Mouse (Mus musculus): ENCODE results near the gene Zfp990. TPM values are rescaled to one million over a fixed set of nuclear protein-coding genes. Genes with fewer than 3 reads are reported as not detected.
"Not testable (repeated sequence)": the region's sequence is repeated elsewhere in the genome, so short reads cannot be mapped to it uniquely, and the experiment has no call there.

Gene Zfp990
- polyA plus RNA-seq, 1 experiment from 2014 or later = 0.18 TPM

DNA sequence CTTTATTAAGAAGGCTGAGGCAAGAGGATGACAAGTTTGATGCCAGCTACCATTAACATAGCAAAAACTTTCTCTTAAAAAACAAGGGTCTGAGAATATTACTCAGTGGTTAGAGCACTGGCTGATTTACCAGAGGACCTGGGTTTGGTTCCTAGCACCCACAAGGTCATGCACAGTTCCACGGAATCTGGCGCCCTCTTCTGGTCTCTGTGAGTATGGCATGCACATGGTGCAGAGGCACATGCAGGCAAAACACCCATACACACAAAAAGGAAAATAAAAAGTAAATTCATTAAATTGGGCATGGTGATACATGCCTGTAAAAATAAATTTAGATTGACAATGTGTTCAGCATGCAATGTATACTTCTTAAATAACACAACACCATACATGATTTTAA lies 34.5 kb downstream of the Zfp990 start:
- not testable (repeated sequence) for ATAC-seq (ENCODE audit: insufficient number of reproducible peaks, insufficient read depth, low FRiP score, low TSS enrichment, low read depth); H3K4me3 ChIP-seq (replicated peaks); H3K27me3 ChIP-seq; H3K27ac ChIP-seq; H3K9ac ChIP-seq (replicated peaks); H3K4me1 ChIP-seq (replicated peaks); H3K4me2 ChIP-seq; H3K36me3 ChIP-seq
- 29% methylated on average over 2 of the region's 2 CpGs for WGBS
- peaks cover 54% of the 10 kb centered on the region for H3K9me3 ChIP-seq

DNA sequence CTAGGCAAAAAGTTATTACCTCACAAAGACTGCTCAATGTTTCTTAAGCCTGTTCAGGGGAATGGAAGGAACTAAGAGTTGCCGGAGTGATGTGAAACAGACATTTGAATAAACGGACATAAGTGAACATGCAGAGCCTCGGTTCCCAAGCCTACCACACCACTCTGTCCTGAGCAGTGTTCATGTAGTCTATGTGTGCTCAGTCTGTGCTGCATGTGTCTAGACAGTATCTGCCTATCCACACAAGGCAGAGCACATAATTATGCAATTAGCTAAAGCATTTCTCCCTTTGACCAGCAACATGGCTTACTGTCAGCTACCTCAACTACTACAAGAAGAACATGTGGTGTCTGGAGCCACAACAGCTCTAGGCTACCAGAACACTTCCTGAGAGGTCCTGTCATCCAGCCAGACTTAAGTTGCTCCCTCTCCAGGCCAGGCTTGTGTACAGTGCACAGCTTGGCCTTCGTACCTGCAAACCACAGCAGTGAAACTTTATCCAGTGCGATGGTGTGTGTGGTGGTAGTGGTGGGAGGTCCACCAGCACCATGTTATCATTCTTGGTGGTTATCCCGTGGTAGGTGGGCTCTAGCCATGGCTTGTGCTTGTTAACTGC lies 35.3 kb downstream of the Zfp990 start:
- not testable (repeated sequence) for H3K9ac ChIP-seq (replicated peaks); H3K36me3 ChIP-seq; H3K4me1 ChIP-seq (replicated peaks); H3K4me3 ChIP-seq (replicated peaks); H3K4me2 ChIP-seq; H3K27me3 ChIP-seq; H3K27ac ChIP-seq; ATAC-seq (ENCODE audit: insufficient number of reproducible peaks, insufficient read depth, low FRiP score, low TSS enrichment, low read depth)
- H3K9me3 ChIP-seq = peaks cover 48% of the 10 kb centered on the region
- WGBS = 73% methylated on average over 6 of the region's 6 CpGs

DNA sequence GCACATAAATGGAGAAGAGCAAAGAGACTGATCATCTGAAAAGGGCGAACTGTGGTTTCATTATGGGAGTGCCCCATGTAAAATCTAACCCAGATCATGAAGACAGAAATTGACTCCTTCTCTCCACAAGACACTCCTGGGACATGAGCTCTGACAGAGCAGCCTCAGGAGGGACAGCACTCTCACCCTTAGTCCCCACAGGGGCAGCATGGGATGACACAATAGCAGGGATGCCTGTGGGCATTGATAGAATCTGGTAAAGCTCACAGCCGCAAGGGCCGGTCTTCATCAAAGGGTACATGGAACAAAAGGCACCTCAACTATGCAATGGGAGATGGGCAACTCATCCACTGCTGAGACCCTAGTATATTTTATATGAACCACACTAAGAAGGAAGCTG lies 35.9 kb downstream of the Zfp990 start:
- not testable (repeated sequence) for H3K4me2 ChIP-seq; H3K9ac ChIP-seq (replicated peaks); H3K4me3 ChIP-seq (replicated peaks); ATAC-seq (ENCODE audit: insufficient number of reproducible peaks, insufficient read depth, low FRiP score, low TSS enrichment, low read depth); H3K27ac ChIP-seq; H3K27me3 ChIP-seq; H3K36me3 ChIP-seq; H3K4me1 ChIP-seq (replicated peaks)
- WGBS = 97% methylated on average over 3 of the region's 3 CpGs
- H3K9me3 ChIP-seq = peaks cover 42% of the 10 kb centered on the region

DNA sequence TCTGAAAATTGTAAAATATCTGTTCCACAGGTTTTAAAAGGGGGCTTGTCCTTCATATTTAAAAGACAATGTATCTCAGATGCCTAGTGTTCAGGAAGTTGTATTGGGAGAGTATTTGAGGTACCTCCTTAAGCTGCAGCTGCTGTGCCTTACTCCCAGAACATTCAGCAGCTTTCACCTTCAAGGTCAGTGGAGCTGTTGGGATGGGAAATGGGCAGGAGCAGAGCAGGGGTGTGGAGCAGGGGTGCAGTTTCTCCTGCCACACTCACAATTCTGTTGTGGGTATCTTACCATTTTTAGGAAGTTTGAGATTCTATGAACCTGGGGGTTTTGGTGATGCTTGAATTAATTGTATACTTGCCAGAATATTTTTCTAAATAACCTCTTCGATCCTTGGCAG lies 46.1 kb downstream of the Zfp990 start:
- Histone ChIP-seq H3K9me3 (peaks cover 22% of the 10 kb centered on the region), H3K9ac (replicated peaks) (no peak overlapping the region), H3K27me3 (no peaks in the 10 kb centered on the region), H3K36me3 (no peaks in the 10 kb centered on the region), H3K4me2 (no peak overlapping the region), H3K4me1 (replicated peaks) (no peaks in the 10 kb centered on the region), H3K4me3 (replicated peaks) (no peak overlapping the region), H3K27ac (no peak overlapping the region)
- 75% methylated on average over 1 of the region's 1 CpGs for WGBS
- no peak for ATAC-seq (ENCODE audit: insufficient number of reproducible peaks, insufficient read depth, low FRiP score, low TSS enrichment, low read depth)

DNA sequence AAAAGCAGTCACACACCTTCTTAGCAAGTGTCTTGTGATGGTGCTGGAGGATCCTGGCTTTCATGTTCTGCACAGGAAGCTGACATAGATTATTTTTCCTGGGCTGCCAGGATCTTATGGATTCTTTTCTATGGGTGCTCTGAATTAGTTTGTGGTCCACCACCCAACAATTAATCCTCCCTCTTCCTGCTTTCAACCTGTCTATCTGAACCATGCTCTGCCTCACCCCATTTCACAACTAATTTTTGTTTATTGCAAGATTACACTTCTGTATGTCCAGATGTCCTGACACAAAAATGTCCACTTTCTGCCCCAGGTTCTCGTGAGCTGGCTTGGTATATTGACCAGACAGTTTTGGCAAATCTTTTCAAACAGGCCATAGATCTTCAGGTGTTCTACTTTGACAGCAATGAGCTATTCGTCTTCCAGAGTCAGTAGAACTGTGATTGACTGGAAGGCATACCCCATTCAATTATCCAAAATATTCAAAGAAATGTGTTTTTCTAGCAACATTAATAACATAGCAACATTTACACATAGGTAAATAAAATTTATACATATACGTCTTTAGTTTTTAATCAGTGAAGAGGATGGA lies 49.0 kb downstream of the Zfp990 start:
- WGBS = 40% methylated on average over 3 of the region's 3 CpGs
- no peak overlapping the region for H3K4me2 ChIP-seq
- H3K36me3 ChIP-seq = no peaks in the 10 kb centered on the region
- no peak overlapping the region for H3K27ac ChIP-seq
- H3K4me3 ChIP-seq (replicated peaks) = no peak overlapping the region
- no peak for ATAC-seq (ENCODE audit: insufficient number of reproducible peaks, insufficient read depth, low FRiP score, low TSS enrichment, low read depth)
- H3K27me3 ChIP-seq = no peaks in the 10 kb centered on the region
- H3K9ac ChIP-seq (replicated peaks) = no peak overlapping the region
- no peaks in the 10 kb centered on the region for H3K4me1 ChIP-seq (replicated peaks)
- H3K9me3 ChIP-seq = peaks cover 29% of the 10 kb centered on the region

DNA sequence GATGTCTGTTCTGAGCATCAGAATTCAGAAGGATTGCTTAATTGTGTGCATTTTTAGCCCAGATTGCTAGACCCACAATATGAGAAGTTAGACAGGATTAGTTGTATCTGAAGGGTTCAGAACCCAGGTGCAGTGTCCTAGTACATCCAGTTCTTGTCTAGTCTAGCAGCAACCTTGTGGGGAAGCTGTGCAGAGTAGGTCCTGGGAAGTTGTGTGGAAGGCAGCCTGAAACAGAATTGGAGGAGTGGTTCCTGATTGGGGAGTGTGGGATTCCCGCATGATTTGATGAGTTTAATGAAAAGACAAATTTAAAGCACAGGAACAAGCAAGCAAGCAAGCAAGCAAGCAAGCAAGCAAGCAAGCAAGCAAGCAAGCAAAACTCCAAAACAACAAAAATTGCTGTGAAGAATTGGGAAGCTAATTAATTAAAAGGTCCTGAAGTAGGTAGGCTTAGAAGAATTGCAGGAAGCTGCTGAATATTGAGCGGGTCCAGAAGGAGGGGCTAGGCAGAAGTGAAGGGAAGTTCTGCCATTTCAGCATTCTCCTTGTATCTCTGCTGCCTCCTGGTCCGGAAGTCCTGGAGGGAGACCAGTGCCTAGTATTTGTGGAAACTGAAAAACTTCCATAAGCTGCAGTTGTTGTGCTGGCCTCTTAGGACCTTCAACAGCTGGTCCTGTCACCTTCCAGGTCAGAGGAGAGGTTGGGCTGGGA lies 53.7 kb downstream of the Zfp990 start:
- H3K4me3 ChIP-seq (replicated peaks) = no peak overlapping the region
- peaks cover 27% of the 10 kb centered on the region for H3K9me3 ChIP-seq
- no peak for ATAC-seq (ENCODE audit: insufficient number of reproducible peaks, insufficient read depth, low FRiP score, low TSS enrichment, low read depth)
- H3K27ac ChIP-seq = no peak overlapping the region
- no peaks in the 10 kb centered on the region for H3K4me1 ChIP-seq (replicated peaks)
- no peaks in the 10 kb centered on the region for H3K36me3 ChIP-seq
- 67% methylated on average over 3 of the region's 3 CpGs for WGBS
- H3K9ac ChIP-seq (replicated peaks) = no peak overlapping the region
- no peaks in the 10 kb centered on the region for H3K27me3 ChIP-seq
- no peak overlapping the region for H3K4me2 ChIP-seq

DNA sequence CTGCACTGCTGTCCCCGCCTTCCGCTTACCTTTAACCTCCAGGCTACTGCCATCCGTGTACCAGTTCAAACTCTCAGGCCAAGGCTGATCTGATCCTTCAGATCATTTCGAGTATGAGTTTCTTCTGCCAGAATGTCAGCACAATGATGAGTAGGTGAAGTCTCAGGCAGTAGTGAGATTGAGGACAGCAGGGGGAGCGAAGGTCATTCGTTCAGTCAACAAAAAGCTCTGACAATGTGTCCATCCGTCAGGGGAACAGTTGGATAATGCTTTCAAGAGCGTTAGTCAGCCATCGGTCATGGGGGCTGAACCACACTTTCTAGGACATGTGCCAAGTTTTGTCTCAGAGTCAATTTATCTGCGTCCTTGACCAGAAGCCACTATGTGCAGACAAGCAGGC lies 59.9 kb downstream of the Zfp990 start:
- not testable (repeated sequence) for H3K27ac ChIP-seq; H3K9ac ChIP-seq (replicated peaks); ATAC-seq (ENCODE audit: insufficient number of reproducible peaks, insufficient read depth, low FRiP score, low TSS enrichment, low read depth); H3K36me3 ChIP-seq; H3K4me3 ChIP-seq (replicated peaks); H3K4me1 ChIP-seq (replicated peaks); H3K27me3 ChIP-seq; H3K4me2 ChIP-seq
- WGBS = 91% methylated on average over 6 of the region's 10 CpGs
- peaks cover 16% of the 10 kb centered on the region; the same call in 1 of the 2 replicates for H3K9me3 ChIP-seq

DNA sequence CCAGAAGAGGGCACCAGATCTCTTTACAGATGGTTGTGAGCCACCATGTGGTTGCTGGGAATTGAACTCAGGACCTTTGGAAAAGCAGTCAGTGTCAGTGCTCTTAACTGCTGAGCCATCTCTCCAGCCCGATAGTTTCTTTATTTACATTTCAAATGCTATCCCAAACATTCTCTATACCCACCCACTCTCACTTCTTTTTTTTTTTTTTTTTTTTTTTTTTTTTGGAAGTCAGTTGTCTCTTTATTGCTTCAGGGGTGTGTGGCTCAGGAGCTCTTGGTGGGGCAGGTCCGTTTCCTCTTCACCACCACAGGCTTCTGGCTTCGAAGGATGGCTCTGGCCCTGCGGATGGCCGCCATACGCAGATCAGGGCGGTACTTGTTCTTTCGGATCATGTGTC lies 66.1 kb downstream of the Zfp990 start:
- H3K4me1 ChIP-seq (replicated peaks); H3K27ac ChIP-seq; ATAC-seq (ENCODE audit: insufficient number of reproducible peaks, insufficient read depth, low FRiP score, low TSS enrichment, low read depth); H3K4me2 ChIP-seq; H3K4me3 ChIP-seq (replicated peaks); H3K9ac ChIP-seq (replicated peaks); H3K36me3 ChIP-seq; H3K27me3 ChIP-seq: not testable (repeated sequence)
- WGBS = 90% methylated on average over 8 of the region's 8 CpGs
- peaks cover 24% of the 10 kb centered on the region for H3K9me3 ChIP-seq

DNA sequence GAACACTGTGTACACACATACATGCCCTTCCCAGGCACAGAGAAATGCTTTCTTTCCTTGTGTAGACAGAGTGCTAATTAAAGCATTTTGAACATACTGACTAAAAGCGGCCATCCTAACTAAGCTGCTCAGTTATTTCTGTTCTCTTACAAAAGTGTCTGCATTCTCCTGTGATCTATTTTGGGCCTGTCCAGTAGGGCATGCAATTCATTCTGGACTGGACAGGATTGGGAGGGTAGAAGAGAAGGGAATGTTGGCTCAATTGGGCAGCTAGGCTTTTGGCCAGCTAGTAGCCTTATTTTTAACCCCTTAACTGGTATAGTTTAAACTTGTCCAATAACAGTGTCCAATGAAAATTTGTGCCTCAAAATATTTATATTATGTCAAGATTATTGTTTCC lies 69.8 kb downstream of the Zfp990 start:
- H3K9ac ChIP-seq (replicated peaks); ATAC-seq (ENCODE audit: insufficient number of reproducible peaks, insufficient read depth, low FRiP score, low TSS enrichment, low read depth); H3K36me3 ChIP-seq; H3K4me1 ChIP-seq (replicated peaks); H3K4me3 ChIP-seq (replicated peaks); H3K4me2 ChIP-seq; H3K27me3 ChIP-seq; H3K27ac ChIP-seq; H3K9me3 ChIP-seq: not testable (repeated sequence)
- 100% methylated on average over 1 of the region's 1 CpGs for WGBS

DNA sequence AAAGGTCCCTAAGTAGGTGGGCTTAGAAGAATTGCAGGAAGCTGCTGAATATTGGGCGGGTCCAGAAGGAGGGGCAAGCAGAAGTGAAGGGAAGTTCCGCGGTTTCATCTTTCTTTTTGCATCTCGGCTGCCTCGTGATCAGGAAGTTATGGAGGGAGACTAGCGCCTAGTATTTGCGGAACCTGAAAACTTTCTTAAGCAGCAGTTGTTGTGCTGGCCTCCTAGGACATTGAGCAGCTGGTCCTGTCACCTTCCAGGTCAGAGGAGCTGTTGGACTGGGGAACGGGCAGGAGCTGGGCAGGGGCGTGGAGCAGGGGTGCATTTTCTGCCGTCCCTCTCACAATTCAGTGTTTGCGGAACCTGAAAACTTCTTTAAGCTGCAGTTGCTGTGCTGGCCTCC lies 74.5 kb downstream of the Zfp990 start, which contains the start of gene Gm13212:
Gene Gm13212 (plus strand): TSS at position 89 of the 400 bp plus-strand sequence.
- ATAC-seq (ENCODE audit: insufficient number of reproducible peaks, insufficient read depth, low FRiP score, low TSS enrichment, low read depth); H3K27me3 ChIP-seq; H3K36me3 ChIP-seq; H3K9me3 ChIP-seq; H3K4me1 ChIP-seq (replicated peaks); H3K27ac ChIP-seq: not testable (repeated sequence)
- Histone ChIP-seq H3K9ac (replicated peaks) (0 out of 2 replicates have a peak within 1 kb of the TSS, but pooled peaks have one; percentile 45), H3K4me3 (replicated peaks) (peak within 1 kb of the TSS; percentile 35), H3K4me2 (peak within 1 kb of the TSS; percentile 48)
- WGBS = 17% methylated on average over 11 of the region's 11 CpGs

DNA sequence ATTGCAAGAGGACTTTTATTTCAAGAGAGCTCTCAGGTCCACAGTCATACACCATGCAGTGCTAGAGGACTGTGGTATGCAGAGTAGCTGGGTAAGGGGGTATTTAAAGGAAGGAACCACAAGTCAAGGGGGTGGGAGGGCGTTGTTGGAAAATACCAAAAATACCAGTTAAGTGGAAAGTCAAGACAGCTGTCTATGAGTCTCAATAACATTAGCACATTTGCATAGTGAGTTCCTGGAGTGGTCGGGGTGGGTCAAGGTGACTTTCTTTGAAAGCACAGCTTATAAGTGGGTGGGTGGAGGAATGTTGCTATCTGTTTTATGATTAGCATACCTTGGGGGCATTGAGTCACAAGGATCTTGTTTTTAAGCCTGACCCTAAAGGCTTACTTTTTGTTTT lies 75.5 kb downstream of the Zfp990 start:
- 78% methylated on average over 2 of the region's 2 CpGs for WGBS
- not testable (repeated sequence) for H3K4me2 ChIP-seq; H3K4me1 ChIP-seq (replicated peaks); ATAC-seq (ENCODE audit: insufficient number of reproducible peaks, insufficient read depth, low FRiP score, low TSS enrichment, low read depth); H3K4me3 ChIP-seq (replicated peaks); H3K27ac ChIP-seq; H3K27me3 ChIP-seq; H3K36me3 ChIP-seq; H3K9ac ChIP-seq (replicated peaks); H3K9me3 ChIP-seq
